Mouse (Mus musculus) spleen, postnatal 14 days (tissue): Measurements from ENCODE around the gene Ptcd1.
"Not testable (repeated sequence)": the region's sequence is repeated elsewhere in the genome, so short reads cannot be mapped to it uniquely, and the experiment has no call there.

Experiments used
- DNase-seq, 2 experiments: peaks; one replicate each; pipeline ENCODE4 v3.0.0; 2021 to 2022; ENCODE audit warnings: low spot score in 2 of 2

The Ptcd1 gene

GRCm38 (mm10) chr5:145164710-145165109 is 2.2 kb downstream of the Ptcd1 start:
- no peak for DNase-seq

GRCm38 (mm10) chr5:145161361-145161760 is 5.5 kb downstream of the Ptcd1 start:
- DNase-seq = no peak

GRCm38 (mm10) chr5:145152690-145153089 is 14.2 kb downstream of the Ptcd1 start:
- no peak for DNase-seq

GRCm38 (mm10) chr5:145149294-145149693 is 17.6 kb downstream of the Ptcd1 start:
- DNase-seq = no peak

GRCm38 (mm10) chr5:145147748-145148147 is 19.2 kb downstream of the Ptcd1 start:
- no peak for DNase-seq

- peak in 1 of 2 experiments; percentile 30 for DNase-seq
These were observed 26.3 kb downstream of the Ptcd1 start for GRCm38 (mm10) chr5:145140611-145141010.

GRCm38 (mm10) chr5:145139571-145140519 is 27.1 kb downstream of the Ptcd1 start, which contains the start of the genes Pdap1 and Bud31:
Pdap1 (minus strand) TSS chr5:145140238.
Bud31 (plus strand) TSS chr5:145140362.
- DNase-seq = peak; percentile 88 to 91

- no peak for DNase-seq
These were observed 28.1 kb downstream of the Ptcd1 start for GRCm38 (mm10) chr5:145138836-145139235.

- DNase-seq = not testable (repeated sequence)
These were observed 33.6 kb downstream of the Ptcd1 start for GRCm38 (mm10) chr5:145133275-145133674.

- no peak for DNase-seq
These were observed 35.9 kb downstream of the Ptcd1 start for GRCm38 (mm10) chr5:145130995-145131394.

GRCm38 (mm10) chr5:145130191-145130590 is 36.7 kb downstream of the Ptcd1 start:
- no peak for DNase-seq

- not testable (repeated sequence) for DNase-seq
These were observed 37.1 kb downstream of the Ptcd1 start for GRCm38 (mm10) chr5:145129773-145130172.

- DNase-seq = no peak
These were observed 37.8 kb downstream of the Ptcd1 start for GRCm38 (mm10) chr5:145129124-145129523.

- no peak for DNase-seq
These were observed 40.3 kb downstream of the Ptcd1 start for GRCm38 (mm10) chr5:145126580-145126979.

GRCm38 (mm10) chr5:145123396-145123795 is 43.5 kb downstream of the Ptcd1 start:
- DNase-seq = no peak

GRCm38 (mm10) chr5:145120921-145121320 is 46.0 kb downstream of the Ptcd1 start:
- DNase-seq = no peak

- no peak for DNase-seq
These were observed 47.5 kb downstream of the Ptcd1 start for GRCm38 (mm10) chr5:145119385-145119784.

- no peak for DNase-seq
These were observed 48.4 kb downstream of the Ptcd1 start for GRCm38 (mm10) chr5:145118461-145118860.

GRCm38 (mm10) chr5:145118005-145118404 is 48.9 kb downstream of the Ptcd1 start:
- DNase-seq = no peak

GRCm38 (mm10) chr5:145116916-145117315 is 50.0 kb downstream of the Ptcd1 start:
- peak; percentile 45 to 60 for DNase-seq

GRCm38 (mm10) chr5:145116316-145116715 is 50.6 kb downstream of the Ptcd1 start:
- DNase-seq = no peak

- no peak for DNase-seq
These were observed 51.2 kb downstream of the Ptcd1 start for GRCm38 (mm10) chr5:145115736-145116135.
